Mouse (Mus musculus) C2C12 (cell line): Measurements from ENCODE around the gene Ccl9.

Source experiments
- CEBPB ChIP-seq: IDR thresholded peaks from one replicate; pipeline ENCODE4 v1.6.1; 2011; ENCODE audit warnings: low read depth, mild to moderate bottlenecking, control low read depth, moderate library complexity
- CTCF ChIP-seq: IDR thresholded peaks from one replicate; pipeline ENCODE4 v1.5.1; 2011; ENCODE audit not compliant: control insufficient read depth, insufficient read depth, insufficient read length
- FOSL1 ChIP-seq: IDR thresholded peaks from one replicate; pipeline ENCODE4 v1.8.0; 2011; ENCODE audit warnings: mild to moderate bottlenecking, low read length; ENCODE audit not compliant: poor library complexity, insufficient read depth, severe bottlenecking
- MAX ChIP-seq: IDR thresholded peaks from one replicate; pipeline ENCODE4 v1.6.1; 2011; ENCODE audit warnings: mild to moderate bottlenecking, control low read depth
- MYOD1 ChIP-seq: IDR thresholded peaks from one replicate; pipeline ENCODE4 v1.6.1; 2011; ENCODE audit warnings: low read depth; ENCODE audit not compliant: control insufficient read depth, insufficient read length
- MYOG ChIP-seq: IDR thresholded peaks from one replicate; pipeline ENCODE4 v1.6.1; 2011; ENCODE audit not compliant: control insufficient read depth, insufficient read length; ENCODE audit errors: extremely low read depth

DNA sequence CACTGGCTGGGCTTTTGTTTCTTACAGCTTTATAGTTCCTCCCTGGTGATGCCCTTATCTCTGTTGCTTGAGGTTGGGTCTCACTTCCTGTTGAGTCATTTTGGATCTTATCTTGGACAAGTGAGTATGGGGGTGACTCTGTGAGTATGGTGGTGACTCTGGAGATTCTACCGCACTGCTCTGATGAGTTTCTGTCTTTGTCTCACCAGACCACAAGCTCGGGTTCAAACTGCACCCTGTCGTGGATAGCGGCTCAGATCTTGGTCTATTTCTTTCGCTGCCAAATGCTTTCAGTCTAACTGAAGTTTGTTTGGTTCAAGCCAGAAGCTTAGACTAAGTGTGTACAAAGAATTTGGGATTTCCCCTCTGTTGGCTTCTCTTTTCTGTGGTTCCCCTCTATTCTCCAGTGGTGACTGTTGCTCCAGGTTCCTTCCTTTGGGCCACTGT, 28.2 kb downstream of the Ccl9 start:
- TF ChIP-seq CTCF, result no peak
- no peak for TF ChIP-seq MAX
- no peak for TF ChIP-seq MYOD1
- TF ChIP-seq MYOG, result no peak
- TF ChIP-seq FOSL1, result no peak
- TF ChIP-seq CEBPB, result no peak
